Mouse (Mus musculus): ENCODE measurements around the gene Cbfa2t2.

The Cbfa2t2 gene

DNA sequence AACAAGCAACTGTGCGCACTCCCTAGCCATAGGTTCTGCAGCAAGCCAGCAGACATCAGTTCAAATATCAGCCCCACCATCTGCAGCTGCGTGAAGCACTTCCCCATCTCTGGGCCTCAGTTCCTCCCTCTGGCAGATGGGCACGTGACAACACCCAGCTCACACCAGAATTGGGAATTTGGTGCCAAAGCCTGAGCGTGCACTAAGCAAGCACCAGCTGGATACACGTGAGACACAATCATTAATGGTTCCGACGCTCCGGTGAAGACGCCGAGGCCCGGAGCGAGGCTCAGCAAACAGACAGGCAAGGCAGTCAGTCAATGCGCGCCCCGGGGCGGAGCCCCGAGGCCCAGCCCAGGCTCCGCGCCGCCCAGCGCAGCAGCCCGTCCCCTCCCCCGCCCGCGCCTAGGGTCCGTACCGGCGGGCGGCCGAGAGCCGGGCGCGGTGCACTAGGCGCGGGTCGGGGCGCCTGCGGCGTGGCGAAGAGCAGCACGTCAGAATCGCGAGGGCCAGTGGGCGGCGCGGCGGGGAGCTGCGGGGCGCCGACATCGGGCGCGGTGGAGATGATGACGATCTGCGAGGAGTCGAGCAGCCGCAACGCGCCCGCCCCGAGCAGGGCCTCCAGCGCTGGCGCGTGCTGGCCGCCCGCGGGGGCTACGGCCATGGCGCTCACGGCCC lies 132.9 kb downstream of the Cbfa2t2 start:
- DNase-seq (ENCODE audit: low spot score in 2 of 2) = peak; percentile 78

DNA sequence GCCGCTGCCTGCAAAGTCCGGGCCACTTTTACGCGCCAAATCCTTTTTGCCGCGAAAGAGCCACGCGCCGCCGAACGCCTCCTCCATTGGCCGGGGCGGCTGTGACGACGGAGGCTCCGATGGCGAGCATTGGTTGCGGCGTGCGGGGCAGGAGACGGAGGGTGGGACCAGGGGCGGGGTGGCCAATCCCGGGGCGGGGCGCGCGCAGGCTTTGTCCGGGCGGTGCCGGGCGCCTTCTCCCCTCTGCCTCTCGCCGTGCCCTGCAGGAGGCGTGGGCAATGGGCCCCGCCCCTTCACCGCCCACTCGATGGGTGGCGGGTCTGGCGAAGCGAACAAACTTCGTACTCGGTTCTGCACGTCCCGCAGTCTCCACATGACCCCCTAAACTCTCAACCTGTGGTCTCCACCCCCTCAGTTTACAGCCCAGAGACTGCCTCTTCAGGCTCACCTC lies 133.6 kb downstream of the Cbfa2t2 start, which contains the start of gene E2f1:
E2f1 (minus strand) TSS at position 57 of the 451 bp plus-strand sequence.
- DNase-seq (ENCODE audit: low spot score in 2 of 2) = peak; percentile 97 to 98

DNA sequence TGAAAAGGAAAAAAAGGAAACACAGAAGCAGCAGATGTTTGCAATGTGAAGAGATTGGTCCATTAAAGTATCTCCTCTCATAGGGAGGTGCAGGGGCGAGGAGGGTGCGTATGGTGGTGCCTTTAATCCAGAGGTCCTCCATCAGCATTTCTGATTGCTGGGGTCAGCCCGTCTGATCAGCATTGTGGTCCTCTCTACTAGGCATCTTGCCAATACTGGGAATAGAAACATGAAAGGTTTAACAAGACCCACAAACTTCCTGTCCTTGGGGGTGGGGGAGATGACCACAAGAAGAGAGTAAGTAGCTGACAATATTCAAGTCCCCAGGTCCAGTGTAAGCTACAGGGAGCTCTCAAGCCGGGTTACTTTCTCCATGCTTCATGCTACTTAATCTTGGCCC lies 134.4 kb downstream of the Cbfa2t2 start:
- no peak for DNase-seq (ENCODE audit: low spot score in 2 of 2)

DNA sequence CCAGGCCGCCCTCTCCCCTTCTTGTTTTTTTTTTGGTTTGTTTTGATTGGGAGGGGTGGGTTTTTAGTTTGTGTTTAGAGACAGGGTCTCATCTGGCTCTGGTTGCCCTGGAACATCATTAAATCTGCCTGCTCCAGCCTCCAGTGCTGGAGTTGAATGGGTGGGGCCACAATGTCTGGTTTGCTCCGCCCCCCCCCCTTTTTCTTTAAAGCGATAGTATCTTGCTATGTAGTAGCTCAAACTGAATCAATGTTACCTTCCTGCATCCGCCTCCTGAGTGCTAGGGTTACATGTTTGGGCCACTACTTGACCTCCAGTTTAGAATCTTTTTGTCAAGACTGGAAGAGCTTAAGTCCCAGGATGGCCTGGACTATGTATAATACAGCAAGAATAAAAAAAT lies 135.0 kb downstream of the Cbfa2t2 start:
- no peak for DNase-seq (ENCODE audit: low spot score in 2 of 2)

DNA sequence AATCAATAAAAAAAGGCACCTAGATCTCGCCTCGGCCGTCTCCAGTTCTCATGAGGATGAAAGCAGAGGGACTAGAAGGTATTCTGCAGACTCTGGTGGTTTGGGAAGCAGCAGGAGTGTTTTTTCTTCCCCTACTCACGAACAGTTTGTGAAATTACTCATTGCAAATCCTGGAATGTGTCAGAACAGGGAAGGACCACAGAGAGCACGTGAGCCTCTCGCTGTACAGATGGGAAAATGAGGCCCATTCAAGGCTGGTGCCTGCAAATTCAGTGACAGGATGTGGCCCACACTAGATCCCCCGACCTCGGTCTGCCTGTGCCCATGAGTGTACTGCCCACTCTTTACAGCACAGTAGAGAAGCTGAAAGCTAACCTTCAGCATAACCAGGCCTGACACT lies 135.7 kb downstream of the Cbfa2t2 start:
- no peak for DNase-seq (ENCODE audit: low spot score in 2 of 2)

DNA sequence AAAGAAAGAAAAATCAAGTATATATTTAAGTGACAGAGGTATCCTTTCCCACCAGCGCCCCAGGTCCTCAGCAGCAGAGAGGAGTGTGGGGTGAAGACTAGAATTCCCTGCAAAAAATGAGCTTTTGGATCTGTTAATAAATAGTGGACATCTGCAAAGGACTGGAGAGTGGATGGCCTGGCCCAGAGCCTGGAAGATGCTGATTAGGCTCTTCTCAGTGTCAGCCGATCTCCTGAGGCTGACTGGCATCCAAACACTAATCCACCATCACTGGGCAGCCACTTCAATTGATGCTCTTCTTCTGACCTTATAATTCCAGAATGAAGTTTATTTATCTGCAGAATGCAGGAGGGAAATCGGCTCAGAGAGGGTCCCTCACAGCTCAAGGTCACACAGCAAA lies 136.7 kb downstream of the Cbfa2t2 start:
- no peak for DNase-seq (ENCODE audit: low spot score in 2 of 2)

DNA sequence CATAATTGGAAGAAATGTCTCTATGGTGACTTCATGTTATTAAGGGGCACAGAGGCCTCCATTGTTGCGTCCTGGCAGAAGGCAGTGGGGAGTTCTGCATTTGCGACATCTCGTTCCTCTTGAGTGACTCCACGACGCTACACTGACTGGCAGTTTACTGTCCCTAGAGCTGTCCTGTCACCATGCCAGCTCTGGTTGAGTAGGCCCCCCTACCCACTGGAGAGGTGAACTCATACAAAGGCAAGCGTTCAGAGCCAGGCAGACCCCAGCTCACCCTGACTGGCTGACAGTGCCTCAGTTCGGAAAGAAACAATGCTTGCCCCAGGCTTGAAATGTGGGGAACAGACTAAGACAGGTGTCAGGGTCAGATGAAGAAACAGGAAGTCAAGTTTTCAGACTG lies 138.0 kb downstream of the Cbfa2t2 start:
- no peak for DNase-seq (ENCODE audit: low spot score in 2 of 2)

DNA sequence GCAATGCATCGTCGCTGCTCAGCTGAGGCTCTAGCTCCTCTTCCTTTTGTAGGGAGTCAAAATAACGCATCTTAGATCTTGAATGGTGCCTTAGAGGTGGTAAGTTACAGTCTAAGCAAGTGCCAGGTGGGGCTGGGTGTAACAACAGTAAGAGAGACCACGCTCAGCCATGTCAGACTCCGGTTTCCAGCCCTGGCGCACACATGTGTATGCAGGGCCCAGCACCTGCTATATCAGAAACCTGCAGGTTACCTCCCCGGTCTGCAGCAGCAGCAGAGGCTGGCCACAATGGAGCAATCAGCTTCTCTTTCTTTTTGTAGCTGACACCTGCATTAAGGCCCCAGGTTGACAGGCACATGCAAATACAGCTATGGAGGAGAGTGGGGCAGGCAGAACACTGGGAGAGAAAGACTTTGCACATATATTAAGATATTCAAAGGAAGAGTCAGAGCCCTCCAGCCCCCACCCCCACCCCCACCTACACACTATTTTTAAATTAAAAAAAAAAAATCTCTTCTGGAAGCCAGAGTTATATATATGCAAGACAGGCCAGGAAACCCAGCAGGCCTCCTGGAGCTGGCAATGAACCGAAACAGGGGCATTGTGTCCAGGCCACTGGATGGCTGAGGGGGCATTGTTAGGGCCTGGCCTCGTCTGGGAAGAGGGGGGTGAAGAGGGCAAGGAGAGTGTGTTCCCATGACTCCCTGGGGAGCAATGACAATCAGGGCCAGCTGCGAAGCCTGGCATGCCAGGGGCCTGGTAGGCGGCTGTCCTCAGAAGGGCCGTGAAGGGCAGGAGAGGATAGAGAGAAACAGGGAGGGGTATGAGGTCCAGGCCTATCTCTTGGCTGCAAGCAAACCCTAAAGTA lies 140.8 kb downstream of the Cbfa2t2 start:
- no peak for DNase-seq (ENCODE audit: low spot score in 2 of 2)

DNA sequence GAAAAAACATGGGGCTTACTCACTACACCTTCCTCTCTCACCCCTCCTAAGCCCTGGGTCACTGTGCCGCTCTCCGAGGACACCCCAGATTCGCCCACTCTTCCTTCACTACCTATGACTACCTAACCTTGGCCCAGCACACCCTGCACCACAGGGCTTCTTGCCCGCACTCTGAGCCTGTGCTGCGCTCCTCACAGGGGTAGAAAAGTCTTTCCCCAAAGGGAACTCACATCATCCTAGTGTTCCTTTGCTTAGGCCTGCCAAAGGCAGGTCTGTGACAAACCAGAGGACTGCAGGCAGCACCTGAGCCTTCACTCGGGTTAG lies 141.4 kb downstream of the Cbfa2t2 start:
- no peak for DNase-seq (ENCODE audit: low spot score in 2 of 2)

DNA sequence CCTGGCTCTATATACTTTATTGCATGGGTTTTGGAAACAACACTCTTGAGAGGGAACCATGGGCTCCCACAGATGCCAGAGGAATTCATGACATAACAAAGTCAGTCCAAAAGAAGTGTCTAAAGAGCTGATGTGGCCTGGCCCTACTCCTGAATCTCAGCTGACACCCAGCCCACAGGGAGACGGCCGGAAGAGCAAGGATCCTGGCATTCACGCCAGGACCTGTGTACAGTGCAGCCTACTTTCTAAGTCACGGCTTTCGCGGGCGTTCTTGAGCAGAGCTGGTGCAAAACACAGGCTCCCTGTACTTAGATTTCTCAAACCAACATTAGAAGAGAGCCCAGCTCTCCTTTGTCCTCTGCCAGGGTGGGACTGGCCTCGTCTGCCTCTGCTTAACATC lies 144.3 kb downstream of the Cbfa2t2 start:
- no peak for DNase-seq (ENCODE audit: low spot score in 2 of 2)

DNA sequence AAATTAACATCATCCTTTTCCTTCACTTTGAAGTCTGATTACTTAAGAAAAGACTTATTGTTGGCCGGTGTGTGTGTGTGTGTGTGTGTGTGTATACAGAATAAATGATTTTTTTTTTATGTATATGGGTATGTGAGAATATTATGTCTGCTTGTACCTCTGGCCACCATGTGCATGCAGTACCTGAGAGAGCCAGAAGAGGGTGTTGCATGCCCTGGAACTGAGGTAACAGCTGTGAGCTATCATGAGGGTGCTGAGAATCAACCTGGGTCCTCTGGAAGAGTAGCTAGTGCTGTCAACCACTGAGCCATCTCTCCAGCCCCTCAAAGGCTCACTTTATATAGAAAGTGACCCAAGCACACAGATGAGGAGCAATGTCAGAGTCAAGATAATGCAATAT lies 145.1 kb downstream of the Cbfa2t2 start:
- DNase-seq (ENCODE audit: low spot score in 2 of 2) = no peak

DNA sequence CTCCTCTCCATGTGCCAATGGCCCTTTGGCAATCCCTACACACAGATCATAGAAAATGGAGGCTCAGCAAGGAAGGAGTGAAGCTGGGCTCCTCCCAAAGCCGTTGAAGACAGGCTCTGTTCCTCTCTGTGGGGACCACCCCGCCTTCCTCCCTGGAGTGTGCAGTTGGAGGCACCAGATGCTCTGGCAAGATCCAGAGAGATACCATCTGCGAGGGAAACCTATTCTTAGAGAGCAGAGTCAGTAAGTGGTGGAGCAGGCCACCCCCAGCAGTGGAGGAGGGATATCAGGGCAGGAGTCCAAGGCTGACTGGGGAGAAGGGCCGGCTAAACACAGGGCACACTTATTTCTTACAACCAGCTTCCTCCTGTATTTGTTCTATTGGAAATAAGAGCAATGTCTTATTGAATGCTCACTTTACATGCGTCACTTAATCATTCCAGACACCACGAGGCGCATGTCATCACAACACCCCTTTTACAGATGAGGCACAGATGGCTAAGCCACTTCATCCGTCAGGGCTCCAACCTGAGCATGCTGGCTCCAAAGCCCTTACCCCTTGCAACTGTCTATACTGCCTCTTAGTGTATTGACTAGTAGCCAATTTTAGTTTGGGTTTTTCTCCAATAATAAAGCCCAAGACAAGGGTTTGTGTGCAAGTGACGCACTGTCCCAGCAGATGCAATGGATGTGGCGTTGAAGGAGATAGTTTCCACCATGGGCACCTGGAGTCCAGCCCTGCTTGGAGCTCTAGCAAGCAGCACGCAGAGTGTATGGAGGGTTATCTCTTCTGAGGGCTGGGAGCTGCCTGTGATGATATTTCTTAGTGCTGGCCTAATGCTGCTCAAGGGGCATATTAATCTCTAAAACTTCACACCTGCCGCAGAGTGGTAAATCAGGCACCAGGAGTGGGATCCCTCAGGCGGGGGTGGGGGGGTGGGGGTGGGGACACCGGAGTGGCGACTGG lies 147.9 kb downstream of the Cbfa2t2 start:
- peak; percentile 94 to 97 for DNase-seq (ENCODE audit: low spot score in 2 of 2)

DNA sequence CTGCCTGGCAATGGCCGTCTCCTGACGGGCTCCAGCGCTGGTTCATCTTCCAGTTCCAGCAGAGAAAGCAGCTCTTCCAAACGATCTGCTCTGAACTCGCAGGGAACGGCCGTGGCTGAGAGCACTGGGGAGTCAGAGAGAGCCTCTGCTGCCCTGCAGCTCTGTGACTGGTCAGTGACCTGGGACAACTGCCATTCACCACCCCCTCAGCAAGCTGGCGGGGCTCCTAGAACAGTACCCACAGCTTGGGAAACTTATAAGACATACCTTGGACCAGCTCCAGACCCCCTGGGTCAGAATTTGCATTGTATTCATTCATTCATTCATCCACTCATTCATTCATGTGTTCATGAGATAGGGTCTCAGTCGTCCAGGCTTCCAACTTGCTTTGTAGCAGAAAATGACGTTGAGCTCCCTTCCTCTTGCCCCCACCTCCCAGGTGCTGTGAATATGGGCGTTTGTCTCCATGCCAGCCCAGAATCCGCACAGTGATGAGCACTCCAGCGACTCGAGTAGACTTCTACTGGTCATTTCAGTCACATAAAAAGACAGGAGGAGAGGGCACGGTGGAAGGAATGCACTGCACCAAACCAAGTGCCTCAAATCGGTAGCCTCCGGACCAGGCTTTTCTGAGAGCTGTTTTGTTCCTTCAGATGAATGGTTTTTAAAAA lies 148.8 kb downstream of the Cbfa2t2 start:
- DNase-seq (ENCODE audit: low spot score in 2 of 2) = peak in 1 of 2 experiments; percentile 47

DNA sequence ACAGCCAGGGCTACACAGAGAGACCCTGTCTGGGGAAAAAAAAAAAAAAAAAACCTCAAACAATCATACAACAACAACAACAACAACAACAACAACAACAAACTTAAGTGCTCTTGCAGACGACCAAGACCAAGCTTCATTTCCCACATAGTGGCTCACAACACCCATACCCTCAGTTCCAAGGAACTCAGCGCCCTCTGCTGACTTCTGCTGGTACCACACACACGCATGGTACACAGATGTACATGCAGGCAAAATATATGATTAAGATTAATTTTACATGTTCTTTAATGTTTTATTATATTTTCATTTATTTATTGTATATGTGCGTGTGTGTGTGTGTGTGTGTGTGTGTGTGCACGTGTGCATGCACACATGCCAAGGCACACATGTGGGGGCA lies 150.1 kb downstream of the Cbfa2t2 start:
- DNase-seq (ENCODE audit: low spot score in 2 of 2) = peak in 1 of 2 experiments; percentile 78
